Mouse (Mus musculus): ENCODE data around the gene Vmn1r74. TPM values are rescaled to one million over a fixed set of nuclear protein-coding genes. Genes with fewer than 3 reads are reported as not detected.
"Not testable (repeated sequence)": the region's sequence is repeated elsewhere in the genome, so short reads cannot be mapped to it uniquely, and the experiment has no call there.

The Vmn1r74 gene
- total RNA-seq (2021), result not detected
- long read RNA-seq, experiment 1, result 0 reads
- long read RNA-seq, experiment 2, result 0 reads

DNA sequence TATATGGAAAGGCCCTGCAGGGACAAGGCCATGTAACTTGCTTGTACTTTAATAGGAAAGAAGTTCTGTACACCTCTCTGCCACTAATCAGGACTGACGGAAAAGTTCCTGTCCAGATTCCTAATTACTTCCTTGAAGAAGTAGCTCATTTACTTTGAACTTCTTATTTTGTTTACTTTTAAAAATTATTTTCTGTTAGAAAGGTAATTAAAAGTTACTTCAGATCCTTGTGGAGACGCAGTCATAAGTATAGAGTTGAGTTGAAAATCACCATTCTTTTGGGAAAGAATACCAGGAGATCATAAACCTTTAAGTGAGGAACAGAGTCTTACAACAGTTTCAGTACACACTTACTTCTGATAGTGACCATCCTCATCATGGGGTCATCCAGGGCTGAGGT lies at the start of gene Vmn1r74:
Gene Vmn1r74 (plus strand): TSS at position 301 of the 400 bp plus-strand sequence.
- no peak for TF ChIP-seq CTCF (IDR thresholded peaks at IDR 0.05)
- intact Hi-C loops (cut with DNase I), result no loop called here
- H3K27ac ChIP-seq, result no peak within 1 kb of the TSS
- H3K4me3 ChIP-seq, result no peak within 1 kb of the TSS
- DNase-seq (ENCODE audit: extremely low spot score in 1 of 2, low spot score in 2 of 2), result no peak

DNA sequence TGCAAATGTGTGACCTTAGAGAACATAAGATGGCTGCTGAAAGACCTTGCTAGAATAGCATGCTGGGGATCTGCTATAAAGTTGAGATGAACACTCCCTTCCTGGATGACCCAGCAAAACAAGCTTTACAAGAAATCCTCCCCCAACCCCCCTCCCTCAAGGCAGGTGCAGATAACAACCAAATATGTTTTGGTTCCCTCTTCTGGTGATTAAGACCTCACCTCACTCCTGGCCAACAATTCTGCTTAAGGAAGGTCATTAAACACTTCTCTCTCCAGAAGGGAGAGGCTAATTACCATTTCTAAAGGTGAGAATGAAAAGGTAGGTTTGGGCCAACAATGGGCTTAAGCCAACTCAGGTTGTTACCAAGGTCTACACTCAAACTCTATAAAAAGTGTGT lies 20.0 kb upstream of the Vmn1r74 start:
- DNase-seq (ENCODE audit: extremely low spot score in 1 of 2, low spot score in 2 of 2), result no peak
- intact Hi-C loops (cut with DNase I), result no loop called here
- H3K4me3 ChIP-seq, result no peak overlapping the region
- H3K27ac ChIP-seq, result no peak overlapping the region
- TF ChIP-seq CTCF (IDR thresholded peaks at IDR 0.05), result no peak

DNA sequence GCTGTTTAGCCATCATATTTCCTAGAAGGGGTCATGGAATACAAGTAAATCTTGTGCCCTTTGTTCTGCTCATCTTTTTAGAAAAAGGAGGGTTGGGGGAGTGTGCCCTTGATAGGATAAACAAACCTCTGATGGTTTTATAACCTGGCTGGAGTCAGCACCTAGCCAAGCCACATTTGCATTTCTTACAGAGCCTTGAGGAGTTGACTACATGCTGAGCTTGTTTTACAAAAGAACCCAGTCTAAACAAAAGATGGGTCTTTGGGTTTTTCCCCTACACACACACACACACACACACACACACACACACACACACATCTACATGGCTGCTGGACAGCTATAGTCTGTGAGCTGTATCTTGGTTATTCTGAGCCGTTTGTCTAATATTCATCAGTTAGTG lies 11.6 kb upstream of the Vmn1r74 start:
- intact Hi-C loops (cut with DNase I), result no loop called here

DNA sequence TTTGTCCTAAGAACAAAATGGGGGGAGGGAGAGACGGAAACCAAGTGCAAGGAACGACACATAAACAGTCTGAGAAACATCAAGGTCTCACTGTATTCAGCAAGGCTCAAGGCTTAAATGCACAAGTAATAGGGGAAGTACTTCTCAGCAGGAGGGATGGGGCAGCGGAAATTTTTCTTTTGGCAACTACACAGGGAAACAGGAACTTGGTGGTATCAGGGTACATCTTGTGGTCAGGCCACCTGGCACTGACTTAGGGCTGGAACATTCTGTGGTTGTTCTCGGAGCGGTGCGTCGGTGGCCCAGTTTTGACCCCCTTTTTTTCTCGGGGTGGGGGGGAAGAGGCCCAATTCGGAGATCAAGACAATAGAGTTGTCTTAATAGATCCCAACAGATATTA lies 10.5 kb upstream of the Vmn1r74 start:
- DNase-seq (ENCODE audit: extremely low spot score in 1 of 2, low spot score in 2 of 2); H3K27ac ChIP-seq; intact Hi-C loops (cut with DNase I); H3K4me3 ChIP-seq: not testable (repeated sequence)

More for the DNA sequence above, 11.6 kb upstream of the Vmn1r74 start:
- Histone ChIP-seq H3K4me3 (no peak overlapping the region), H3K27ac (no peak overlapping the region)
- TF ChIP-seq CTCF (IDR thresholded peaks at IDR 0.05), result no peak
- DNase-seq (ENCODE audit: extremely low spot score in 1 of 2, low spot score in 2 of 2), result no peak

DNA sequence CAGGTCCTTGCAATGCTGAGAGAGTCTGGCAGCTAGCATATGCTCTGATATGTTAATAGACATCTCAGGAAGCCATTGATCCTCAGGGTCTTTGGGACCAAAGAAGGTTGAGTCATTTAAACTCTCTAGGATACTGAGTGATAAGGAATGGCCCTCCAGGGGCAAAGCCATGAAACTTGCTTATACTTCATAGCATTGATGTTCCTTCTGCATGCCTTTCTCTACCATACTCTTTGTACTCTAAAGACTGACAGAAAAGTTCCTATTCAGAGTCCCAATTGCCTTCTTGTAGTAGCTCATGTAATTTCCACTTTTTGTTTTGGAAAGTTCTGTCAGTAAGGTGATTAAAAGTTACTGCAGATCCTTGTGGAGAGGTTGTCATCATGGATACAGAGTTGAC lies 40.5 kb downstream of the Vmn1r74 start, which contains the start of gene Vmn1r75:
Gene Vmn1r75 (plus strand): TSS at position 301 of the 400 bp plus-strand sequence.
- no peak for TF ChIP-seq CTCF (IDR thresholded peaks at IDR 0.05)
- DNase-seq (ENCODE audit: extremely low spot score in 1 of 2, low spot score in 2 of 2), result no peak
- no peak within 1 kb of the TSS for H3K27ac ChIP-seq
- intact Hi-C loops (cut with DNase I), result no loop called here
- no peak within 1 kb of the TSS for H3K4me3 ChIP-seq

Other genes with a start within 250 kb of the Vmn1r74 start
- not detected for gene Zscan4-ps3, start 224.7 kb upstream of the Vmn1r74 start, total RNA-seq (2021)
- gene Vmn1r72, start 153.8 kb upstream of the Vmn1r74 start, total RNA-seq (2021), result under 1 TPM in 1 of 2 experiments, not detected in 1; 0.05 TPM
- gene Vmn1r73, start 103.7 kb upstream of the Vmn1r74 start, total RNA-seq (2021), result not detected
- gene Vmn1r75, start 40.6 kb downstream of the Vmn1r74 start, total RNA-seq (2021), result not detected
- gene Vmn1r76, start 104.2 kb downstream of the Vmn1r74 start, total RNA-seq (2021), result not detected
- gene Vmn1r77, start 202.8 kb downstream of the Vmn1r74 start, total RNA-seq (2021), result not detected

Measured in left cerebral cortex, adult 2 months (tissue).